Mouse (Mus musculus): Measurements from ENCODE around the gene Dock9.

Dock9 gene

DNA sequence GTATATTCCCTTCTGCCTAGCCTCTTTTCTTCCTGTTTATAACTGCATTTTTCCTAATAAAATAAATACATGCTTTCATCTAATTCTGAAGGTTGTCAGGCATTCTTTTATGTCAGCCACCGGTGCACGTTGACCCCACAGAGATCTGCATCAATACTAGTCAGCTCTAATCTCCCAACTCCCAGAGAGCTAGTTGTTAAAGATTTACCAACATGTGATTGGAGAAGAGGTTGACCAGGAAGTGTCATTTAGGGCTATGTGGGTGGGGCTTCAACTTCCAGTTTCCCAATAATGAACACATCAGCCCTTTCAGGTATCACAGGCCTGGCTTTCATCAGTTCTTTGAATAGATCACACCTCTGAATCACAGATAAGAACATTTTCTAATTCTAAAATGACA, 288.7 kb downstream of the Dock9 start:
- DNase-seq (ENCODE audit: low read depth) = no peak

DNA sequence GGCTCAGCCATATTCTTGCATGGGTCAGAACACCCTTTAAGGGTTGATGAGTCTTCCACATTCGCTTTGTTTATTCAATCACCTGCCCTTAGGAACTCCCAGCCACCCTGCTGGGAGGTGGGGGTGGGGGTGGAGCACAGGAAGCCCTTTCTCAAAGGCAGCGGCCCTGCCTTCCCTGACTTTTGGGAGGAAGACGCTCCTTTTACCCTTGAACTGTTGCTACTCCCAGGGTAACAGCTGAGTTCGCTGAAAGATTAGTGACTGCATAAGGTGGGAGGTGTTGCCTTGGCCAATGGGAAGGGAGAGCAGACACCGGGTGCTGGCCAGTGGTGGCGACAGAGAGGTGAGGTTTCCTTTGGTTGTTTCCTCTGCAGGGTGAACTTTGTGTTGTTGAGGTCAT, 291.3 kb downstream of the Dock9 start:
- peak; percentile 32 for DNase-seq (ENCODE audit: low read depth)

DNA sequence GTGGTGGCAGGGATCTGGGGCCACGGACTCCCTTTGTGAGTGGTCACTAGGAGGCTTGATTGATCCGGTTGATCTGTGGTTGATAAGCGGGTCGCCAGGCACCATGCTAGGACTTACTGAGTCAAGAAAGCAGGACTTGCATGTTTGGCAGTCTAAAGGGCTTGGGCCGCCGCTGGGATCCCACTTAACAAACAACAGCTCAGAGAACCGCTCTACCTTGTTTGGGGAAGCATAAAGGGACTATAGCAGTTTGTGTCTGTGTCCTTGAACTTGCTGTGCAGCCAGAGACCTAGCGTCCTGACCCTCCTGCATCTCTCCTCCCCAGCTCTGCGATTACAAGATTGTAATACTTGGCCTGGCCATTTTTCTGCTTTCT, 292.2 kb downstream of the Dock9 start:
- DNase-seq (ENCODE audit: low read depth) = no peak

DNA sequence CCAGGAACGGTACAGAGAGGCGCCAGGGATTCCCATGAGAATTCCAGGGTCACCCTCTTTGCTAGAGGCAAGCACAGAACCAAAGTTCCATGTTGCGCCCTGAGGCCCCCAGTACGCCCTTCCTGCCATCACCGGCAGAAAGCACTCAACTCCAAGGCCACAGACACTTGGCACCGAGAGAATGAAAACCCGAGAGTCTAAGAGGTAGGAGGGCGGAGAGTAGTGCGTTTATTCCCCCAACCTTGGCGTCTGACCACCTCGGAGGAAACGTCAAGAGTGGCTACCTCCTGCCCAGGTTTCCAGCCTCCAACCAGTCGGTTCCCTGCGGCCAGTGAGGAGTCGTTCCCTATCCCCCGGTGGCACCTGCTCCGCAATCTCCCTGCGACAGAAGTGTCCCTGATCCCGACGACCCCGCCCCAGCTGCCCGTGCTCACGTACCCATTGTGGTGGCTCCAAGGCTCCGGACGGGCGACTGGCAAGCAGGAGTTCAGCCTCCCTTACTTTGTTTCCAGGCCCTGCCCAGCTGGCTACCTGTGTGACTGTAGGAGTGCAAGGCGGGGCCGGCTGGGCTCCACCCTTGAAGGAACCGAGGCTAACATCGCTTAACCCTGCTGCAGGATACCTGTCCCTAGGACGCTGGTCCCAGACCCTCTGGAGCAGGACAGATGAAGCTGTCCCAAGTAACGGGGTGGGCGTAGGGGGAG, 292.7 kb downstream of the Dock9 start, which contains the start of gene Slc15a1:
Gene Slc15a1, minus strand, starts transcription at position 472 of the 704 bp plus-strand sequence.
- DNase-seq (ENCODE audit: low read depth) = no peak

DNA sequence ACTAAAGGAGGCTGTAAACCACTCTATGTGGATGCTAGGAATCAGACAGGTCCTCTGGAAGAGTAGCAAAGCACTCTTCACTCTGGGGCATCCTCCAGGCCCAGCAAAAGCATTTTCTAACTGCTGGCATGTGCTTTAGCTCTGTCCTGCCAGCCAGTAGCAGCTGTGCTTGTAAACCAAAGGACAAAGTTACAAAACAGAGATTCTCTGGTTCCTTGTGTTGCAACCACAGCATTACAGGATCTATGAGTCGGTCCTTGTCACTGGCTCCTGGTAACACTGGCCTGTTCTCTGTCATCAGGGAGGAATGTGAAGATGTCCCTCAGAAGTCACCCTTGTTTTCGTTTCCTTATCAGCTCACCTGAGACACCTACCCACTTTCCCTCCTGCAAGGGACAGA, 297.1 kb downstream of the Dock9 start:
- DNase-seq (ENCODE audit: low read depth) = no peak

DNA sequence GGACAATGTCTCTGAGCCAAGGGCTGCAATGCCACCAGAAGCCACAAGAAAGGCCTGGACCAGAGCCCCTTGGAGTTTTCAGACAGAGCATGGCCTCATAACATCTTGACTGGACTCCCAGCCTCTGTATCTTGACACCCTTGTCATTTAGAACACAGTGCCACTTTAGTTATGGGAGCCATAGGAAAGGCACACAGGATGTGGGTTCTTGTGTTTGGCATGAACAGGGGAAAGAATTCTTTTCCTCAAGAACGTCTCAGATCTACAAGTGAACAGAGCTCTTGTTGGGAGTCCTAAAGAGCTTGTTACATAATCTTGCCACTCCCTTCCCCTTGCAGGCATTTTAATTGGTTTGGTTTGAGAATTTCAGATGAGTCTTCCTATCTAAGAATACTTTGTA, 297.9 kb downstream of the Dock9 start:
- DNase-seq (ENCODE audit: low read depth) = no peak

DNA sequence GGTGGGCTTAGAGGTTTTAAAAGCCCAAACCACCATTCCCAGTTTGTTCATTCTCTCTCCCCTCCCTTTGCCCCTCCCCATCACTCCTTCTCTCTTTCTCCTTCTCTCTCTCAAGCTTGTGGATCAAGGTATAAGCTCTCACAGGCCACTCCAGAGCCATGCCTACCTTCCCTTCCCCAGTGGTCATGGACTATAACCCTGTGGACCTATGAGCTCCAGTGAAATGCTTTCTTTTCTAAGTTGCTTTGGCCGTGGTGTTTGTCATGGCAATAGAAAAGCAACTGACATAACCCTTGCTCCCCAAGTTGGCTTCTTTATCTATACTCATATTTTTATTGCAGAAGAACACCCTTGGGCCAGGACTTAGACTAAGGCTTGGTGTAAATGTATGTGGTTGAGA, 299.8 kb downstream of the Dock9 start:
- no peak for DNase-seq (ENCODE audit: low read depth)

DNA sequence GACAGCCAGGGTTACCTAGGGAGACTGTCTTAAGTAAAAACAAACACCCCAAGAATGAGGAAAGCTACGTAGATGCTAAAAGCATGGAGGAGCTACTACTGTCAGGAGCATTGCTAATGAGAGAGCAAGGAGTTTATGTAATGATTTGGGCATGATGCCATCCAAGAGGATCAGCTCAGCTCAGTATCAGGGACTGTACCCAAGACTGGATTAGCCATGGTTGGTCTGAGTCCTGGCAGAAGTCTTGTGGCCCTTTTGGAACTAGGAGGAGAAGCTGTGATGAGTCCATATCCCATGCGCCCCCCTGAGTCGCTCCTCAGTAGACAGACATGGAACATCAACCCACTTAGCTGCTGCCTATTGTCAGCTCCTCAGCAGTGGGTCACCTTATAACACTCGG, 301.9 kb downstream of the Dock9 start:
- no peak for DNase-seq (ENCODE audit: low read depth)

DNA sequence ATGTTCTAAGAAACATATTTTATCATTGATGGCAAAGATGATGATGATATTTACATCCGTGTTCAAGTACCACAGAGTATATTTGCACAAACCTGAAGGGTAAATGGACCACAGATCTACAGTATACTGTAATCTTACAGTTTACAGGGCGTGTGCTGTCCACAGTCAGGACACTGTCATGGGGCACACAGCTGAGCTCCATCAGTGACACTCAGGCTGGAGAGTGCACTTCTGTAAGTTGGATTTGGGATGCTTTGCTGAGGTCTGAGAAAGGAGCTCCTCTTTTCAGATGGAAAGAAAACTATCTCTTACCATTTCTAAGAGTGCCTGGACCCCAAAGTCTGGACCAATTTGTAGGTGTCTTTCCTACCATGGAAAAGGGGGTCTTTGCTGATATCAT, 302.5 kb downstream of the Dock9 start:
- no peak for DNase-seq (ENCODE audit: low read depth)

DNA sequence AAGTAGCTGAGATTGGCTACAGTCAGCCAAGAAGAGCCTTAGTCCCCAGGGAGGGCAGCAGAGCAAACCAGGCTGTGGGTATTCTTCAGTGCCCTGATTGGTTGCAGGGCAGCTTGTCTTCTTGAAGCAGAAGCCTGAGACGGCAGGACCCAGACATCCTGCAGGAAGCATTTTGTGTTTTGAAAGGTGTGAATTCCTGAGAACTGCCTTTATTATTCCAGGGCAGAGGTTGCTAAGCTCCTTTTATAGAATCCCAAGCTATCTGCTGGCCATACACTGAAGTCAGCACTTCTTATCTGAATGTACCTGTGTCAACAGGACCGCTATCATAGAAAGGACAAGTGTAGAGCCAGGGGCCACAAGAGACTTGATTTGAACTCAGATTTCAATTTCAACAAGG, 303.4 kb downstream of the Dock9 start:
- DNase-seq (ENCODE audit: low read depth) = no peak

DNA sequence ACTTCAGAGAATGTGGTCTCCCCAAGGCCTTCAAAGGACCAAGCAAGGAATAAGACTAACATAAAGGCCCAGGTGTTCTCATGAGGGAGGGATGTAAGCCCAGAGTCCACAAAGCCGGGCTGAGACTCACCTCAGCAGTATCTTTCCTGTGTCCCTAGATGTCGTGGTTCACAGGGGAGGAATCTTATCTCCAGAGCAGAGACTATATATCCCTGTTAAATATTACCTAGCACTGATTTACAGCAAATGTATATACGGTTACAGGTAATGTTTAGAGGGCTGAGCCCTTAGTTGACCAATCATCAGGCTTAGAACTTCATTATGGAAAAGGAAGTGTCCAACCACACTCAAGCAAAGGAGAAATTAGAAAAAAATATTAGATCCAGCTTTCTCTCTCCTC, 303.9 kb downstream of the Dock9 start:
- no peak for DNase-seq (ENCODE audit: low read depth)

DNA sequence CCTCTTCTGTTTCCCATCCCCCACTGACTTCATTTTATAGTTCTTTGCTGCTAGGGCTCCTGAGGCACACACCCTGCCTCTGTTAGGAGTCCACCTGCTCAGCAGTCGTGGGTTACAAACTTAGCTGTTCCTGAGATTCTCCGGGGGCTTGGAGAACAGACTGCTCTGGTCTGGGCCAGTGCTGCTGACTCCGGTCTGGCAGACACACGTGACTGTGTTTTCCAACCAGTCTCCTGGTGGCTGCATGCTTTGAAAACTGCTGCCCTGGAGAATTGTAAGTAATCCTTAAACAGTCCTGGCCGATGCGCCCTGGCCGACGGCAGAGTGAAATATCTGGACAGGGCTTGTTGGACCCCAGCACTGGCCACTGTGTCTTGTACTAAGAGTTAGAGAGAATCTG, 305.3 kb downstream of the Dock9 start:
- DNase-seq (ENCODE audit: low read depth) = no peak

All from naive thymus-derived CD4-positive, alpha-beta T cell, adult 2 months (primary cell).